Mouse (Mus musculus) 416B (cell line): ENCODE data around the gene Acaca.

Source experiments
- DNase-seq: peaks from one replicate; pipeline ENCODE4 v3.0.0; 2011; ENCODE audit warnings: low read depth

The Acaca gene

DNA sequence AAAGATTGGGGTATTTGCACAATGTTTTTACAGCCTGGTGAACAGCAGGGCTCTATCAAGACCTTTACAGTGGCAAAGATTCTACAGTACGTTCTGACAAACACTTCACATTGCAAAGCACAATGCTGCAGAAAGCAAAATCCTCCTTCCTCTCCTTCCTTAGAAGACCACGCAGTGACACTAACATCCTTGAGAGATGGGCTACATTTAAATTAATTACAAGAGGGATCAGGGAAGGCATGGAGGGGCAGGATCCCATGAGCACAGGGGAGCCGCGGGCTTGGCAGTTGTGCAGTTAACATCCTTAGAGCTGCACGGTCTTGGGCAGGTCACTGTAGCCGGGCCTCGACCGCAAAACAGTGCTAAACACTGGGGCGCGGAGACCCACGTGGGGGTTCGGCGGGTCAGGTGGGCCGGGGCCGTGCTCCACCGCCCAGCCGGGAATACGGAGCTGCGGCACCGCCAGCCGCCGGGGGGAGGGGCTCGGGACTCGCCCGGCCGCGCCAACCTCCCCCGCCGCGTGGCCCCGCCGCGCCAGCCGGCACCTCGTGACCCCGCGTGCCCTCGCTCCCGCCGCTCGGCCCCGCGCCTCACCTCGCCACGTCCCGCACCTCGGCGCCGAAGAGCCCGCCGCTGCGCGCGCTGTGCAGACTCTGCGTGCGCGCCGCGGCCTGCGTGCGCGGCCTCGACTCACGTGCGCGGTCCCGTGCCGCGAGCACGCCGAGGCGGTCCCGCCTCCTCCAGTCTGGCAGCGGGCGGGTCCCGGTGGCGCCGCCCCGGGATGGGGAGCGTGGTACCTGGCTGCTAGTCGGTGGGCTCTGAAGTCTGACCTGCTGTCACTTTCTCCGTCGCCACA lies at the start of gene Acaca, which contains the start of gene Tada2a:
Acaca (plus strand) TSS at position 730 of the 856 bp plus-strand sequence.
Tada2a (minus strand) TSS at position 658 of the 856 bp plus-strand sequence.
- DNase-seq = peak; percentile 70

GRCm38 (mm10) chr11:84079887-84080286 lies 49.6 kb upstream of the Acaca start:
- DNase-seq = no peak

GRCm38 (mm10) chr11:84080327-84080726 lies 49.1 kb upstream of the Acaca start:
- no peak for DNase-seq

DNA sequence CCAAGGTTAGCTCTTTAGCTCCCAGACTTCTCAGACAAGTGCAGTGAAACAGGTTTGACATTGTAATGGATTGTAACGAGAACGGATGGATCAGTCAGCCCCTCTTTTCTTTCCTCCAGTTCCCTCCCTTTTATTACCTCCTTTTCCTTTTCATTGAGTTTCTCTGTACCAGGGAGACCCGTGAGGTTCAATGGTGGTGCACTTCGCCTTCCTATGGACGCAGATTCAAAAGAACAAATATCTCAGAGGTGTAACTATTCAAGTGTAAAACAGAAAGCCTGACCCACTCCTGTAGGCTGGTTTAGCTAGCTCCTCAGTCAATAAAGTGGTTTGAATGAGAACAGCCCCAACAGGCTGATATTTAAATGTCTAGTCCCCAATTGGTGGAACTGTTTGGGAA lies 47.6 kb upstream of the Acaca start:
- DNase-seq = no peak

DNA sequence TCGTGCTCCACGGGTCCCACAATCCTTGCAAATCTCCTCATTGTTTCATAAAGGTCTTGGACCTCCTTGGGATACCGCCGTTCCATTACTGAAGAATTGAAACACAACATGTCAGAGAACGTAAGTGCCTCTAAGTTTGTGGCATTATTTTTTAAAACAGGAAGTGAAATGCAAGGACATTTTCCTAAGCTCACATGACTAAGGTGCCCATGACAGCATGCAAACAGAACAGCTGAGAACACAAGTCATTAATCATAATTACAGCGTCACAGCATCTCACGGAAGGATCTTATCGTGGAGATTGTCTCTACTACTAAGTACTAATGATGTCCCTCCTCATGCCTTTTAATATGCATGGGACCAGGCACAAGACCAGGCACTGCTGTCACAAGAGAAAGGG lies 38.9 kb upstream of the Acaca start:
- no peak for DNase-seq

- DNase-seq = no peak
Measured at GRCm38 (mm10) chr11:84095084-84095483, 34.4 kb upstream of the Acaca start.

- no peak for DNase-seq
Measured at GRCm38 (mm10) chr11:84097251-84097998, 32.0 kb upstream of the Acaca start.

DNA sequence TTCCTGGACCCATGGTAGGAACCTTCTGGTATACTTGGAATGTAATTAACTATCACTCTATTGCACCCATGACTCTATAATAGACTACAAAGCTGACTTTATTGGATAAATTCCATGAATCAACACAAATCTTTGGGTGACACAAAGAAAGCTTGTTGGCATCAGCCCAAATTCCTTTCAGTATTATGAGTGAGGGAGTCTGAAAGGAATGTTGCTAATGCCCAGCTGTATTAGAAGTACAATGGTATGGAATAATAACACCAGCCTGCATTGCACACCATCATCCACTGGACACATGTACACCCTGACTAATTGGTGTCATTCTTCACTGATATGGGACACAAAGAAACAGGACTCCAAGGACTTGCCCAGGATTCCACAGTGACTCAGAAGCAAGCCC lies 28.3 kb upstream of the Acaca start:
- no peak for DNase-seq

GRCm38 (mm10) chr11:84104036-84104435 lies 25.4 kb upstream of the Acaca start:
- DNase-seq = no peak

GRCm38 (mm10) chr11:84107137-84107536 lies 22.3 kb upstream of the Acaca start:
- DNase-seq = peak; percentile 33

- no peak for DNase-seq
Measured at GRCm38 (mm10) chr11:84113623-84114022, 15.8 kb upstream of the Acaca start.

GRCm38 (mm10) chr11:84115646-84116045 lies 13.8 kb upstream of the Acaca start:
- DNase-seq = no peak

DNA sequence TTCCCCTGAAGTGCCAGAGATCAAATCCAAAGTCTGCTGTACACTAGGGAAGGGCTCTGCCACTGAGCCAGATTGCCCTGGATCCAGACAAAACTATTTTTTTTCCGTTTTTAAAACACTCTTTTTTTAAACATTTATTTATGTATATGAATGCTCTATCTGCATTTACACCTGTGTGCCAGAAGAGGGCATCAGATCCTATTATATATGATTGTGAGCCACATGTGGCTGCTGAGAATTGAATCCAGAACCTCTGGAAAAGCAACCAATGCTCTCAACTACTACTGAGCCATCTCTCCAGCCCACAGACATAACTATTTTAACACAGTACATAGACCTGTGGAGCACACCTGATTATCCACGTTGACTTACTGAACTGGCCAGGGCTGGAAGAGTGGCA lies 13.3 kb upstream of the Acaca start:
- peak; percentile 39 for DNase-seq

DNA sequence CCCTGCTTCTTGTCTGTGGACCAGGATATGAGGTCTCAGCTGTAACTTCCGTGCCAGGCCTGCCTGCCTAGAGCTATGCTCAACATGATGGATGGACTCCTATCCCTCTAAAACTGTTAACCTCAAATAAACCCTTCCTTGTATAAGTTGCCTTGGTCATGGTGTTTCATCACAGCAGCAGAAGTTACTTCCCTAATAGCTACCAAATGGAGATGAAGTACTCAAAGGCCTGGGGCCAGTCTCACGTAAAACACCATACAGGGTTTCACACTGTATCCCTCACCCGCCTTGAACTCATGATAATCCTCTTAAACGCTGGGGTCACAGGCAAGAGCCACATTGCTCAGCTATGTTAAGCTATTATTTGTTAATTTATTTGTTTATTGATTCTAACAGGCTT lies 12.0 kb upstream of the Acaca start:
- peak; percentile 40 for DNase-seq

DNA sequence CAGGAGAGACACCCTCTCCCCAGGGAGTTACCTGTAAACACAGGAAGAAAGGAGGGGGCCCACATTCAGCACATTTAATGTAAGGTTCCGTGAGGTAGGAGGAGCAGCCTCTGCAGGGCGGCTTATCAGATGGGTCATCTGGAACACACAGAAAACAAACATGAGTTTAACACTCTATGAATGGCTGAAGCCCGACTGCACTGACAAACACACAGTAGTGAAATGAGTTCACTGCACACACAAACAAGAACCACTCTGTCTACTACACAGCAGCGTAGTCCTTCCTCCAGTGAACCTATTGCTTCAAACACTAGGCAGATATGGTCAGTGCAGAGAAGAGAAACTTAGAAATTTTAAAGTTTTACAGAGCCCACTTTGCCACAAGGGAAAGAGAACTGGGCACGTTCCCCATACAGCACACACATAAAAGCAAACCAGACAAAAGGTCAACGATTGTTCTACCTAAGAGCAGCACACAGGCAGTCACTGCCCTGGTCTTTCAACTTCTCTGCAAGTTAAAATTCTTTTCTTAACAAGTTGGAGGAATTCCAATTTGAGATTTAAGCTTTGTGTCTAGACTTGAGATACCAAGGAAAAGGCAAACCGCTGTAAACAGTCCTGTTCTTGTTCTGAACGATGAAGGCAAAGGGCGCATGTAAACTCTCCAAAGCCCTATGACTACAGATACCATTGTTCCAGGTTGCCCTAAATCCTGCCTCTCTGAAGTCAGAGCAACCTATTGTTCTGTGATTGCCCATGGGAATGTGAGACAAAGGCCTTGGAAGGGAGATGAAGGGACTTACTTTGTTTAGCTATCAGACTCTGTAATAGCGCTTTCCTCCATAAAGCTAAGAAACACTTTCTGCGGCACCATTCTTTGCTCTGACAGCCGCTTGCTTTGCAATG lies 8.2 kb upstream of the Acaca start:
- DNase-seq = no peak

- DNase-seq = peak; percentile 33
Measured at GRCm38 (mm10) chr11:84127977-84128376, 1.5 kb upstream of the Acaca start.

DNA sequence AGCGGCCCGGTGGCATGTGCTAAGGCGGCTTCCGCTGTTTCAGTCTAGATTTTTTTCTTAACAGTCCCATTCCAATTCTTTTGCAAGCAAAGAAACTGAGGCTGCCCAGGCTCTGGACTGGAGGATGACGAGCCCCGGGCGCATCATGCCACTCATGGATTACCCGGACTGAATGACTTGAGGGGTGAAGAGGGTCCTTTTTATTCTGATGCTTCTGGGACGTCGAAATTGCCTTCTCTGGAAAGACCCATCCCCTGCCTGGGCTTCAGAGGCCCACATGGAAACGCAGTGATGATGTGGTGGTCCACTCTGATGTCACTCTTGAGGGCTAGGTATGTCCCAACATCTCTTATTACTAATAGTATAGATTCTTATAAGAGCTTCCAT lies 320 bp downstream of the Acaca start:
- DNase-seq = no peak

GRCm38 (mm10) chr11:84134331-84134860 lies 4.9 kb downstream of the Acaca start:
- DNase-seq = peak; percentile 48

- no peak for DNase-seq
Measured at GRCm38 (mm10) chr11:84136453-84136852, 7.0 kb downstream of the Acaca start.

GRCm38 (mm10) chr11:84141752-84142151 lies 12.3 kb downstream of the Acaca start:
- DNase-seq = peak; percentile 83

DNA sequence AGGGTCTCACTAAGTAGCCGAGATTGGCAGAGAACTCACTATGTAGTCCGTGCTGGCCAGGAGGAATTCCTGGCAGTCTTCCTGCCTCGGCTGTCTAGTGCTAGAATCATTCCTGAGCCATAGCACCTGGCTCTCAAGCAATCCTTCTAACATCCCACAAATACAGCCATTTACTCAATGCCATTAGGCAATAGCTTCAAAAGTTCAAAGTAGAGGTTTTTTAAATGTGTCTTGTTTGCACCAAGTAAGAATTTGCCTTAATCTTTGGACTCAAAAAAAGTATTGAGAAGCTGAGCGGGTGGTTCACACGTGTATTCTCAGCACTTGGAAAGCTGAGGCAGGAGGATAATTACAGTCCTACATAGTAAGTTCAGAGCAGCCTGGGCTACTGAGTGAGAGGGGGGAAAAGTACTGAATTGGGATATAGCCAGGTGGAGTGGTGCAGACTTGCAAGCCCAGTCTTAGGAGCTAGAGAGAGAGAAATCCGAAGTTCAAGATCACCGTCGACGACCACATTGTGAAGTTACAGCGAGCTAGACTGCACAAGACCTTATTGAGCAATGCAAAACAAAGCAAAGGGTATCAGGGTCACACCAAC lies 15.8 kb downstream of the Acaca start:
- no peak for DNase-seq
